Mouse (Mus musculus) heart, embryonic 13.5 days (tissue): ENCODE data around the gene Mfsd4a. TPM values are rescaled to one million over a fixed set of nuclear protein-coding genes. Genes with fewer than 3 reads are reported as not detected.

Experiments
- ATAC-seq: fragments of 200-750 bp; cut with Nextera tagmentation; 2 replicates; pipeline ENCODE4 v1.8.0; 2017; ENCODE audit warnings: moderate TSS enrichment; ENCODE audit not compliant: insufficient number of reproducible peaks, low FRiP score, low TSS enrichment; ENCODE audit errors: extremely low read depth
- H3K27ac ChIP-seq: fragments of 300-500 bp; sonication (generic); replicated peaks from 2 replicates; pipeline ENCODE4 v1.5.1; 2015; ENCODE audit warnings: moderate library complexity, mild to moderate bottlenecking, inconsistent platforms
- H3K27me3 ChIP-seq: fragments of 300-500 bp; sonication (generic); replicated peaks from 2 replicates; pipeline ENCODE4 v1.6.1; 2015; ENCODE audit warnings: mild to moderate bottlenecking, inconsistent platforms
- H3K36me3 ChIP-seq: fragments of 300-500 bp; sonication (generic); 2 replicates; pipeline ENCODE4 v1.6.1; 2015; ENCODE audit warnings: mild to moderate bottlenecking, inconsistent platforms
- H3K4me1 ChIP-seq: fragments of 300-500 bp; sonication (generic); 2 replicates; pipeline ENCODE4 v1.6.1; 2015; ENCODE audit warnings: inconsistent platforms
- H3K4me2 ChIP-seq: fragments of 300-500 bp; sonication (generic); 2 replicates; pipeline ENCODE4 v1.6.1; 2015; ENCODE audit warnings: inconsistent platforms, mild to moderate bottlenecking, moderate library complexity
- H3K4me3 ChIP-seq: fragments of 300-500 bp; sonication (generic); 2 replicates; pipeline ENCODE4 v1.5.1; 2015; ENCODE audit warnings: moderate library complexity, mild to moderate bottlenecking, inconsistent platforms
- H3K9ac ChIP-seq: fragments of 300-500 bp; sonication (generic); 2 replicates; pipeline ENCODE4 v1.6.1; 2015; ENCODE audit warnings: inconsistent platforms, mild to moderate bottlenecking, moderate library complexity
- H3K9me3 ChIP-seq: fragments of 300-500 bp; sonication (generic); 2 replicates; pipeline ENCODE4 v1.6.1; 2016; ENCODE audit warnings: inconsistent platforms
- WGBS: fragments of 180-500 bp; shearing (Covaris S2); methylation state at CpG from one replicate; pipeline ENCODE4 v1.1.7; 2015; ENCODE audit warnings: mixed read lengths; 5-methylcytosine and 5-hydroxymethylcytosine counted together
- polyA plus RNA-seq: library from polyadenylated mRNA; unstranded; fragments of >200 nt; fragmentation: Nextera tagmentation; extraction: Ambion mirVana; gene quantifications from 2 replicates; pipeline ENCODE4 v1.2.1, GENCODE M21; 2015

The Mfsd4a gene
- polyA plus RNA-seq, 1 experiment from 2014 or later = 9.8 TPM

GRCm38 (mm10) chr1:131981378-131982013 lies 86.4 kb downstream of the Mfsd4a start:
- Histone ChIP-seq H3K36me3 (no peaks in the 10 kb centered on the region), H3K27ac (no peak overlapping the region), H3K9ac (no peak overlapping the region), H3K4me1 (no peaks in the 10 kb centered on the region), H3K4me3 (no peak overlapping the region), H3K4me2 (no peak overlapping the region), H3K9me3 (no peaks in the 10 kb centered on the region), H3K27me3 (peaks cover 11% of the 10 kb centered on the region)
- ATAC-seq = no peak; the same call in 1 of the 2 replicates
- 51% methylated on average over 12 of the region's 12 CpGs for WGBS

- H3K4me1 ChIP-seq = no peaks in the 10 kb centered on the region
- H3K4me3 ChIP-seq = no peak overlapping the region
- no peak overlapping the region for H3K9ac ChIP-seq
- peaks cover 19% of the 10 kb centered on the region for H3K27me3 ChIP-seq
- no peak overlapping the region for H3K4me2 ChIP-seq
- no peak for ATAC-seq
- no peaks in the 10 kb centered on the region for H3K9me3 ChIP-seq
- WGBS = 47% methylated on average over 2 of the region's 2 CpGs
- no peak overlapping the region for H3K27ac ChIP-seq
- no peaks in the 10 kb centered on the region for H3K36me3 ChIP-seq
These were observed 87.4 kb downstream of the Mfsd4a start for GRCm38 (mm10) chr1:131980471-131980870.

GRCm38 (mm10) chr1:131976886-131977285 lies 91.0 kb downstream of the Mfsd4a start:
- Histone ChIP-seq H3K4me1 (peaks cover 13% of the 10 kb centered on the region), H3K9me3 (no peaks in the 10 kb centered on the region), H3K36me3 (no peaks in the 10 kb centered on the region), H3K27ac (no peak overlapping the region), H3K4me3 (no peak overlapping the region), H3K27me3 (peaks cover 45% of the 10 kb centered on the region), H3K4me2 (no peak overlapping the region), H3K9ac (no peak overlapping the region)
- WGBS = 73% methylated on average over 5 of the region's 5 CpGs
- no peak for ATAC-seq

GRCm38 (mm10) chr1:131973991-131974390 lies 93.9 kb downstream of the Mfsd4a start:
- Histone ChIP-seq H3K4me3 (no peak overlapping the region), H3K9ac (no peak overlapping the region), H3K27ac (no peak overlapping the region), H3K36me3 (no peaks in the 10 kb centered on the region), H3K27me3 (peaks cover 58% of the 10 kb centered on the region), H3K4me1 (peaks cover 28% of the 10 kb centered on the region), H3K4me2 (no peak overlapping the region), H3K9me3 (no peaks in the 10 kb centered on the region)
- WGBS = 74% methylated on average over 6 of the region's 6 CpGs
- ATAC-seq = no peak

Other genes starting within 250 kb of the Mfsd4a start
- gene Slc41a1, start 240.6 kb downstream of the Mfsd4a start, polyA plus RNA-seq = 9.3 and 10.1 TPM in 2 replicates
- gene Rab29, start 200.8 kb downstream of the Mfsd4a start, polyA plus RNA-seq = 13.8 and 16.1 TPM in 2 replicates
- gene Nucks1, start 157.5 kb downstream of the Mfsd4a start, polyA plus RNA-seq = 44.5 and 47.1 TPM in 2 replicates
- 1.1 and 1.9 TPM in 2 replicates for gene Slc45a3, start 105.1 kb downstream of the Mfsd4a start, polyA plus RNA-seq
- gene Elk4, start 60.5 kb downstream of the Mfsd4a start, polyA plus RNA-seq = 11.8 and 12.8 TPM in 2 replicates
- 2.4 and 3.4 TPM in 2 replicates for gene Cdk18, start 71.6 kb upstream of the Mfsd4a start, polyA plus RNA-seq
- gene Lemd1, start 123.4 kb upstream of the Mfsd4a start, polyA plus RNA-seq = not detected in 2 replicates
- 0.05 TPM in 1 of 2 replicates, not detected in the other for gene AC124108.1, start 123.4 kb upstream of the Mfsd4a start, polyA plus RNA-seq
- gene Gm10188, start 161.7 kb upstream of the Mfsd4a start, polyA plus RNA-seq = not detected in 2 replicates
- 0.34 and 0.63 TPM in 2 replicates for gene Klhdc8a, start 230.6 kb upstream of the Mfsd4a start, polyA plus RNA-seq
- gene Nuak2, start 248.1 kb upstream of the Mfsd4a start, polyA plus RNA-seq = 2.0 and 2.2 TPM in 2 replicates